Mouse (Mus musculus) MEL (cell line): Measurements from ENCODE around the gene Gm9837. TPM values are rescaled to one million over a fixed set of nuclear protein-coding genes. Genes with fewer than 3 reads are reported as not detected.

Experiments used
- DNase-seq: peaks from one replicate; pipeline ENCODE4 v3.0.0; 2011; ENCODE audit warnings: low read depth, low spot score
- H3K27ac ChIP-seq: 2 replicates; pipeline ENCODE4 v1.5.1; 2012; ENCODE audit warnings: low read depth, mild to moderate bottlenecking, control low read depth, low read length, moderate library complexity; ENCODE audit not compliant: control insufficient read depth
- H3K27me3 ChIP-seq, 2 experiments: fragments of 150-350 bp in 1 of 2; sonication (generic) in 1 of 2; 2 replicates each; pipeline ENCODE4 v1.6.1; 2012; ENCODE audit warnings: low read length in 2 of 2, mild to moderate bottlenecking in 2 of 2, improper control_type of control experiment in 1 of 2, moderate library complexity in 1 of 2; ENCODE audit not compliant: insufficient read depth in 2 of 2, control insufficient read depth in 1 of 2
- H3K36me3 ChIP-seq, 2 experiments: 2 replicates each; pipeline ENCODE4 v1.6.1; 2012 to 2014; ENCODE audit warnings: low read length in 2 of 2, improper control_type of control experiment in 1 of 2, inconsistent platforms in 1 of 2, mild to moderate bottlenecking in 1 of 2; ENCODE audit not compliant: insufficient read depth in 2 of 2, control insufficient read depth in 1 of 2
- H3K4me1 ChIP-seq, 2 experiments: fragments of 150-350 bp in 1 of 2; sonication (generic) in 1 of 2; 2 replicates each; pipeline ENCODE4 v1.6.1; 2012; ENCODE audit warnings: low read length in 2 of 2, improper control_type of control experiment in 1 of 2, mild to moderate bottlenecking in 1 of 2; ENCODE audit not compliant: insufficient read depth in 2 of 2, control insufficient read depth in 1 of 2
- H3K4me3 ChIP-seq, 2 experiments: fragments of 150-350 bp in 1 of 2; sonication (generic) in 1 of 2; 2 replicates each; pipeline ENCODE4 v1.5.1; 2012; ENCODE audit warnings: low read depth in 2 of 2, low read length in 2 of 2, mild to moderate bottlenecking in 2 of 2, moderate library complexity in 2 of 2, control low read depth in 1 of 2, improper control_type of control experiment in 1 of 2; ENCODE audit not compliant: control insufficient read depth in 1 of 2, insufficient read depth in 1 of 2
- H3K79me2 ChIP-seq: 2 replicates; pipeline ENCODE4 v1.6.1; 2012; ENCODE audit warnings: mild to moderate bottlenecking, low read length, moderate library complexity; ENCODE audit not compliant: control insufficient read depth, poor library complexity, insufficient read depth
- H3K9ac ChIP-seq: 2 replicates; pipeline ENCODE4 v1.6.1; 2012; ENCODE audit warnings: low read depth, mild to moderate bottlenecking, control low read depth, low read length, moderate library complexity; ENCODE audit not compliant: control insufficient read depth, poor library complexity, severe bottlenecking
- H3K9me3 ChIP-seq: fragments of 150-350 bp; sonication (generic); replicated peaks from 2 replicates; pipeline ENCODE4 v1.6.1; 2012; ENCODE audit warnings: mild to moderate bottlenecking, low read length, improper control_type of control experiment, moderate library complexity; ENCODE audit not compliant: insufficient read depth
- BHLHE40 ChIP-seq: IDR thresholded peaks from 2 replicates; pipeline ENCODE4 v1.6.1; 2012; ENCODE audit warnings: low read depth, mild to moderate bottlenecking, inconsistent platforms, low read length, improper control_type of control experiment, borderline replicate concordance
- CTCF ChIP-seq, 3 experiments: IDR thresholded peaks in 2 of 3; conservative IDR thresholded peaks in 1 of 3; 2 replicates each; pipeline ENCODE4 v1.5.1; 2011 to 2012; ENCODE audit warnings: low read length in 3 of 3, low read depth in 2 of 3, mild to moderate bottlenecking in 2 of 3, improper control_type of control experiment in 1 of 3, inconsistent platforms in 1 of 3, mixed read lengths in 1 of 3, moderate library complexity in 1 of 3; ENCODE audit not compliant: control insufficient read depth in 1 of 3, insufficient read depth in 1 of 3, poor library complexity in 1 of 3, severe bottlenecking in 1 of 3
- E2F4 ChIP-seq: IDR thresholded peaks from 2 replicates; pipeline ENCODE4 v1.6.1; 2011; ENCODE audit warnings: low read depth, low read length, improper control_type of control experiment, borderline replicate concordance
- GABPA ChIP-seq: IDR thresholded peaks from 2 replicates; pipeline ENCODE4 v1.6.1; 2012; ENCODE audit warnings: low read depth, mild to moderate bottlenecking, inconsistent platforms, low read length, improper control_type of control experiment, moderate library complexity
- KAT2A ChIP-seq: conservative IDR thresholded peaks from 2 replicates; pipeline ENCODE4 v1.6.1; 2012; ENCODE audit warnings: low read depth, low read length, improper control_type of control experiment, inconsistent platforms
- MAFK ChIP-seq: IDR thresholded peaks from 2 replicates; pipeline ENCODE4 v1.6.1; 2011; ENCODE audit warnings: low read depth, mild to moderate bottlenecking, low read length, improper control_type of control experiment, borderline replicate concordance
- MAX ChIP-seq: IDR thresholded peaks from 2 replicates; pipeline ENCODE4 v1.6.1; 2011; ENCODE audit warnings: low read length, improper control_type of control experiment
- MEF2A ChIP-seq: IDR thresholded peaks from 2 replicates; pipeline ENCODE4 v1.6.1; 2014; ENCODE audit warnings: low read depth, mild to moderate bottlenecking, inconsistent platforms, low read length, improper control_type of control experiment; ENCODE audit not compliant: poor library complexity, insufficient replicate concordance, severe bottlenecking; ENCODE audit errors: extremely low read depth
- MXI1 ChIP-seq: IDR thresholded peaks from 2 replicates; pipeline ENCODE4 v1.6.1; 2011; ENCODE audit warnings: mild to moderate bottlenecking, low read depth, low read length, improper control_type of control experiment
- MYC ChIP-seq: IDR thresholded peaks from 2 replicates; pipeline ENCODE4 v1.6.1; 2011; ENCODE audit warnings: low read depth, mild to moderate bottlenecking, low read length, improper control_type of control experiment, moderate library complexity
- NELFE ChIP-seq: IDR thresholded peaks from 2 replicates; pipeline ENCODE4 v1.6.1; 2011; ENCODE audit warnings: low read depth, low read length, improper control_type of control experiment
- NRF1 ChIP-seq: IDR thresholded peaks from 2 replicates; pipeline ENCODE4 v1.6.1; 2014; ENCODE audit warnings: low read depth, mild to moderate bottlenecking, inconsistent platforms, low read length, improper control_type of control experiment, moderate library complexity; ENCODE audit not compliant: poor library complexity, insufficient read depth, severe bottlenecking
- POLR2A ChIP-seq, 2 experiments: IDR thresholded peaks; 2 replicates each; pipeline ENCODE4 v1.6.1; 2011 to 2012; ENCODE audit warnings: low read length in 2 of 2, mild to moderate bottlenecking in 2 of 2, control low read depth in 1 of 2, improper control_type of control experiment in 1 of 2, low read depth in 1 of 2, moderate library complexity in 1 of 2; ENCODE audit not compliant: control insufficient read depth in 1 of 2, insufficient read depth in 1 of 2, poor library complexity in 1 of 2
- POLR2AphosphoS2 ChIP-seq: IDR thresholded peaks from 2 replicates; pipeline ENCODE4 v1.6.1; 2011; ENCODE audit warnings: low read length, improper control_type of control experiment
- RAD21 ChIP-seq: IDR thresholded peaks from 2 replicates; pipeline ENCODE4 v1.6.1; 2011; ENCODE audit warnings: mild to moderate bottlenecking, low read depth, low read length, improper control_type of control experiment
- TAL1 ChIP-seq: IDR thresholded peaks from 2 replicates; pipeline ENCODE4 v1.6.1; 2012; ENCODE audit warnings: mild to moderate bottlenecking, inconsistent platforms, low read length, moderate library complexity, mixed read lengths
- TBP ChIP-seq: IDR thresholded peaks from 2 replicates; pipeline ENCODE4 v1.8.0; 2011; ENCODE audit warnings: low read depth, low read length, improper control_type of control experiment
- TCF12 ChIP-seq: IDR thresholded peaks from 2 replicates; pipeline ENCODE4 v1.6.1; 2014; ENCODE audit warnings: low read depth, mild to moderate bottlenecking, inconsistent platforms, low read length, improper control_type of control experiment, moderate library complexity
- ZC3H11A ChIP-seq: IDR thresholded peaks from 2 replicates; pipeline ENCODE4 v1.6.1; 2012; ENCODE audit warnings: low read depth, mild to moderate bottlenecking, inconsistent platforms, low read length, improper control_type of control experiment
- polyA plus RNA-seq, 2 experiments: library from polyadenylated mRNA; stranded (reverse) in 1 of 2; unstranded in 1 of 2; fragments of >175 nt in 1 of 2; fragments of >200 nt in 1 of 2; gene quantifications; 2 replicates each; pipeline versions ENCODE4 v1.2.1 to v1.2.4; 2012; ENCODE audit warnings: low replicate concordance in 2 of 2, low read depth in 1 of 2; ENCODE audit not compliant: insufficient read length in 2 of 2, insufficient read depth in 1 of 2, missing spikeins in 1 of 2
- total RNA-seq: library from RNA; depleted of rRNA; stranded (reverse); fragments of 300-350 nt; gene quantifications from 2 replicates; pipeline ENCODE4 v1.2.3, GENCODE M21; 2012

Gm9837 gene
- total and polyA plus RNA-seq, 3 experiments: not detected

- H3K4me1 ChIP-seq: peaks cover 0 to 7% of the 10 kb centered on the region in 2 experiments; a peak in 2 of 4 replicates
- peaks cover 6 to 7% of the 10 kb centered on the region in 2 experiments for H3K36me3 ChIP-seq
- TF ChIP-seq MYC (no peak), MAX (no peak), BHLHE40 (no peak), MEF2A (no peak), NRF1 (no peak), TBP (no peak), POLR2AphosphoS2 (no peak), MAFK (no peak), TCF12 (no peak), NELFE (no peak), GABPA (no peak), TAL1 (no peak), ZC3H11A (no peak), MXI1 (no peak), POLR2A (IDR thresholded peaks at IDR 0.05; ENCODE audit: control insufficient read depth in 1 of 2, insufficient read depth in 1 of 2, low read depth in 1 of 2, low read length in 2 of 2, poor library complexity in 1 of 2) (no peak), CTCF (IDR thresholded peaks at IDR 0.05 in 2 of 3, conservative IDR thresholded peaks at IDR 0.05 in 1 of 3; ENCODE audit: control insufficient read depth in 1 of 3, insufficient read depth in 1 of 3, low read depth in 2 of 3, low read length in 3 of 3, poor library complexity in 1 of 3, severe bottlenecking in 1 of 3) (no peak), KAT2A (no peak)
- TF ChIP-seq, all 39 proteins: peak for 0
- Histone ChIP-seq H3K27me3 (no peaks in the 10 kb centered on the region), H3K9me3 (no peaks in the 10 kb centered on the region), H3K4me3 (no peak overlapping the region), H3K27ac (no peak overlapping the region), H3K9ac (no peak overlapping the region), H3K79me2 (peaks cover 14% of the 10 kb centered on the region)
- DNase-seq: no peak
Observed at GRCm38 (mm10) chr11:53425711-53426255, 44.5 kb downstream of the Gm9837 start.

DNA sequence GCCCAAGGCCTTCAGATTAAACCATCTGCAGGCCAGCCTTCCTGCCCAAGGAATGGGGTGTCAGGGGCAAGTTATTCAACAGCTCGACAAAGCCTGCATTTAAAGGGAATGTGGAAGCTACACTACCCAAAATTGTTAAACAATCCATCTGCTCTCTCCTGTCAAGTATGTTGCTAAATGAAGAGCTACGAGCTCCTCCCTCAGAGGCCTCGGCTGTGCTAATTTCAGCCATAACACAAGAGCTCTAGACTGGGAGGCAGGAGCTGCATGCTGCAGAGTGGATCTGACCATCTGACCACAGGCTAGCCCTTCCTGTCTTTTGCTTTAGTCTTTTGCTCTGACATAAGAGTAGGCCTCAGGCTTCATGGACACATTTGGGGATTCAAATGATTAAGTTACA lies 45.0 kb downstream of the Gm9837 start:
- no peak for DNase-seq
- no peaks in the 10 kb centered on the region for H3K27me3 ChIP-seq
- H3K4me1 ChIP-seq: peaks cover 0 to 7% of the 10 kb centered on the region in 2 experiments; a peak in 2 of 4 replicates
- H3K27ac ChIP-seq: no peak overlapping the region
- TF ChIP-seq TCF12 (no peak), E2F4 (no peak), ZC3H11A (no peak), NELFE (no peak), RAD21 (no peak)
- no peak overlapping the region for H3K9ac ChIP-seq
- peaks cover 6 to 7% of the 10 kb centered on the region in 2 experiments for H3K36me3 ChIP-seq
- no peak overlapping the region for H3K4me3 ChIP-seq
- no peaks in the 10 kb centered on the region for H3K9me3 ChIP-seq
- peaks cover 10% of the 10 kb centered on the region for H3K79me2 ChIP-seq
